Mouse (Mus musculus): Measurements from ENCODE around the gene Hs1bp3.

Gene Hs1bp3

GRCm38 (mm10) chr12:8393226-8393625 lies 80.0 kb downstream of the Hs1bp3 start:
- DNase-seq (ENCODE audit: low read depth in 1 of 2, low spot score in 2 of 2) = no peak
